In genomic region chr19:29101591-29101990, GRCm38 (mm10) we compare ENCODE assay signal across 8 mouse cellular contexts. TPM values are rescaled to one million over a fixed set of nuclear protein-coding genes. Genes with fewer than 3 reads are reported as not detected.
A peak's percentile ranks its signal among the peaks of the same experiment; 100 is the strongest.
DNase-seq lines count a peak whose midpoint lies in the region; ATAC-seq and TF ChIP-seq lines count a peak whose summit lies in the region.

No protein-coding gene starts in this region.

- H3K4me2 ChIP-seq in hindbrain, embryonic 11.5 days (replicated peaks; ENCODE audit: low read depth, low read length) = peak overlapping the region; percentile 86

- no peaks in the 10 kb centered on the region for H3K9me3 ChIP-seq in hindbrain, embryonic 11.5 days (ENCODE audit: control insufficient read depth, low read length)

- intact Hi-C loops in gastrocnemius, adult 2 months (cut with DNase I) = loop anchor here (2.0 to 5.0 kb wide), 2 partner anchors 37 to 151 kb away; partner anchors contain the start of gene Jak2

- H3K4me1 ChIP-seq in hindbrain, embryonic 11.5 days (replicated peaks; ENCODE audit: control insufficient read depth, insufficient read depth, low read length) = no peaks in the 10 kb centered on the region; the same call in 1 of the 2 replicates

- H3K4me3 ChIP-seq in gastrocnemius, adult 2 months = peak overlapping the region; percentile 100
- H3K4me3 ChIP-seq in hindbrain, embryonic 11.5 days (ENCODE audit: low read depth, low read length) = peak overlapping the region; percentile 81

- H3K27ac ChIP-seq in gastrocnemius, adult 2 months = peak overlapping the region; percentile 97
- no peak overlapping the region for H3K27ac ChIP-seq in hindbrain, embryonic 11.5 days (ENCODE audit: low read depth, low read length)

- no peak for ATAC-seq in hindbrain, embryonic 11.5 days (ENCODE audit: low FRiP score)
- peak; percentile 13; the same call in 1 of the 2 replicates for ATAC-seq in megakaryocyte-erythroid progenitor cell, adult 5-6 weeks (replicated peaks; ENCODE audit: low FRiP score, low TSS enrichment, poor library complexity, severe bottlenecking)
- ATAC-seq in activated CD4-positive, CD25-positive, alpha-beta regulatory T cell, adult 4 months = no peak

- no peaks in the 10 kb centered on the region for H3K27me3 ChIP-seq in hindbrain, embryonic 11.5 days (ENCODE audit: control insufficient read depth, insufficient read depth, low read length)

- no peak for DNase-seq in gastrocnemius, adult 2 months
- DNase-seq in gastrocnemius, adult 8-10 months (ENCODE audit: low spot score in 2 of 2) = no peak
- DNase-seq in right cerebral cortex, postnatal 14 days = peak; percentile 50
- DNase-seq in right cerebral cortex, postnatal 4 days = no peak
- DNase-seq in hindbrain, embryonic 11.5 days (ENCODE audit: low spot score) = no peak
- no peak for DNase-seq in thymus, postnatal 25 days

- H3K9ac ChIP-seq in hindbrain, embryonic 11.5 days (ENCODE audit: low read depth, low read length) = peak overlapping the region; percentile 59

- no peak for TF ChIP-seq CTCF in gastrocnemius, adult 2 months (IDR thresholded peaks at IDR 0.05)

- 0% methylated on average over 27 of the region's 27 CpGs for WGBS in hindbrain, embryonic 11.5 days

- no peaks in the 10 kb centered on the region for H3K36me3 ChIP-seq in hindbrain, embryonic 11.5 days (ENCODE audit: control insufficient read depth, insufficient read depth, low read length)

RNA-seq across cellular contexts. Expression of gene Rcl1, which starts 0.4 kb away (rescaled TPM):
- 1 to 10 TPM; 6.5 to 7.7 TPM for total RNA-seq in gastrocnemius, adult 2 months (2021)
- total RNA-seq in gastrocnemius, adult 8-10 months (2022) = 1 to 10 TPM; 5.0 to 8.5 (median 6.9) TPM
- polyA plus RNA-seq in hindbrain, embryonic 11.5 days (2014; fragmentation: Nextera tagmentation; extraction: Ambion mirVana) = 44.7 and 51.1 TPM in 2 replicates
- 51.2 and 73.7 TPM in 2 replicates for total RNA-seq in megakaryocyte-erythroid progenitor cell, adult 5-6 weeks (2014; fragmentation: Nextera tagmentation)
- 99.9 and 100 TPM in 2 replicates for total RNA-seq in megakaryocyte-erythroid progenitor cell, adult 5-6 weeks (2017)
- polyA plus RNA-seq in activated CD4-positive, CD25-positive, alpha-beta regulatory T cell, adult 4 months (2017; shearing (Covaris generic)) = 10 to 100 TPM; 23.8 to 24.0 TPM

RNA-seq across cellular contexts. Expression of gene Ak3, which starts 53.8 kb away (rescaled TPM):
- 10 to 100 TPM; 38.1 to 54.4 TPM for total RNA-seq in gastrocnemius, adult 2 months (2021)
- 10 to 100 TPM; 32.4 to 42.5 (median 39.8) TPM for total RNA-seq in gastrocnemius, adult 8-10 months (2022)
- 82.4 and 83.5 TPM in 2 replicates for polyA plus RNA-seq in hindbrain, embryonic 11.5 days (2014; fragmentation: Nextera tagmentation; extraction: Ambion mirVana)
- total RNA-seq in megakaryocyte-erythroid progenitor cell, adult 5-6 weeks (2014; fragmentation: Nextera tagmentation) = 93.3 and 99.1 TPM in 2 replicates
- total RNA-seq in megakaryocyte-erythroid progenitor cell, adult 5-6 weeks (2017) = 76.1 and 91.7 TPM in 2 replicates
- polyA plus RNA-seq in activated CD4-positive, CD25-positive, alpha-beta regulatory T cell, adult 4 months (2017; shearing (Covaris generic)) = 10 to 100 TPM; 21.3 to 23.5 TPM

Comparison
In these comparisons a context has a peak if more than half of its experiments do, and no peak if none do; other contexts are left out.
1. RNA of gene Rcl1, which starts 0.4 kb away (total RNA-seq): 51.2 to 100 TPM in megakaryocyte-erythroid progenitor cell, adult 5-6 weeks; 6.5 to 7.7 TPM in gastrocnemius, adult 2 months and 5.0 to 8.5 TPM in gastrocnemius, adult 8-10 months; every median in the first group is over 4 times any median in the second.